Mouse (Mus musculus) E14TG2a.4 (cell line): ENCODE data around the gene Agt.

Experiments
- CTCF ChIP-seq: conservative IDR thresholded peaks from 2 replicates; pipeline ENCODE4 v1.5.1; 2014; ENCODE audit warnings: low read length
- POU5F1 ChIP-seq: IDR thresholded peaks from 2 replicates; pipeline ENCODE4 v1.6.1; 2014; ENCODE audit warnings: low read length, borderline replicate concordance

GRCm38 (mm10) chr8:124573552-124574340 is 4.2 kb upstream of the Agt start:
- TF ChIP-seq CTCF = peak; percentile 73
- no peak for TF ChIP-seq POU5F1
